Mouse (Mus musculus) forelimb bud, embryonic 11.5 days (tissue): ENCODE results near the gene Crip3.

ENCODE experiments used
- DNase-seq: peaks from one replicate; pipeline ENCODE4 v3.0.0-alpha.2; 2012; ENCODE audit warnings: low read depth, low spot score

Crip3 gene

GRCm38 (mm10) chr17:46428761-46429414 lies at the start of gene Crip3:
Gene Crip3, plus strand, starts transcription at chr17:46428926.
- DNase-seq, result no peak

- peak; percentile 97 for DNase-seq
These were observed 45.2 kb upstream of the Crip3 start, which contains the start of gene Zfp318 for GRCm38 (mm10) chr17:46383294-46384060. Gene Zfp318, plus strand, starts transcription at chr17:46383731.

GRCm38 (mm10) chr17:46384061-46384801 lies 44.5 kb upstream of the Crip3 start:
- DNase-seq, result peak; percentile 14

- no peak for DNase-seq
These were observed 40.5 kb upstream of the Crip3 start for GRCm38 (mm10) chr17:46388200-46388599.

- no peak for DNase-seq
These were observed 35.7 kb upstream of the Crip3 start for GRCm38 (mm10) chr17:46393012-46393411.

GRCm38 (mm10) chr17:46394631-46395030 lies 34.1 kb upstream of the Crip3 start:
- DNase-seq, result no peak

GRCm38 (mm10) chr17:46408478-46408877 lies 20.2 kb upstream of the Crip3 start:
- no peak for DNase-seq

- DNase-seq, result no peak
These were observed 10.1 kb upstream of the Crip3 start for GRCm38 (mm10) chr17:46418628-46419027.

GRCm38 (mm10) chr17:46419717-46420116 lies 9.0 kb upstream of the Crip3 start:
- no peak for DNase-seq

GRCm38 (mm10) chr17:46426496-46426895 lies 2.2 kb upstream of the Crip3 start:
- DNase-seq, result no peak

- DNase-seq, result no peak
These were observed 4.9 kb downstream of the Crip3 start for GRCm38 (mm10) chr17:46433627-46434026.

GRCm38 (mm10) chr17:46436672-46437366 lies 8.1 kb downstream of the Crip3 start:
- DNase-seq, result no peak

GRCm38 (mm10) chr17:46438298-46438873 lies 9.7 kb downstream of the Crip3 start, which contains the start of gene Slc22a7:
Gene Slc22a7, minus strand, starts transcription at chr17:46438457.
- DNase-seq, result no peak

- DNase-seq, result no peak
These were observed 10.4 kb downstream of the Crip3 start for GRCm38 (mm10) chr17:46439176-46439575.

- DNase-seq, result no peak
These were observed 16.3 kb downstream of the Crip3 start for GRCm38 (mm10) chr17:46444839-46445579.

GRCm38 (mm10) chr17:46446264-46446663 lies 17.5 kb downstream of the Crip3 start:
- DNase-seq, result no peak

GRCm38 (mm10) chr17:46452683-46453082 lies 24.0 kb downstream of the Crip3 start:
- no peak for DNase-seq

- DNase-seq, result no peak
These were observed 24.7 kb downstream of the Crip3 start for GRCm38 (mm10) chr17:46453302-46453948.

- DNase-seq, result no peak
These were observed 25.3 kb downstream of the Crip3 start for GRCm38 (mm10) chr17:46453970-46454411.

- DNase-seq, result no peak
These were observed 25.8 kb downstream of the Crip3 start for GRCm38 (mm10) chr17:46454539-46454938.
